Mouse (Mus musculus): ENCODE results near the gene Nolc1. TPM values are rescaled to one million over a fixed set of nuclear protein-coding genes. Genes with fewer than 3 reads are reported as not detected.

Gene Nolc1
- polyA plus RNA-seq, 1 experiment from 2014 or later = 77.1 TPM

GRCm38 (mm10) chr19:46033911-46034310 is 41.8 kb upstream of the Nolc1 start:
- Histone ChIP-seq H3K9ac (ENCODE audit: low read depth, low read length) (no peak overlapping the region), H3K4me1 (ENCODE audit: control insufficient read depth, insufficient read depth, low read length) (peaks cover 7% of the 10 kb centered on the region), H3K27ac (replicated peaks; ENCODE audit: low read depth, low read length) (no peak overlapping the region), H3K36me3 (ENCODE audit: control insufficient read depth, insufficient read depth, low read length) (peaks cover 77% of the 10 kb centered on the region), H3K9me3 (ENCODE audit: control insufficient read depth, low read length) (peaks cover 10% of the 10 kb centered on the region; the same call in 1 of the 2 replicates), H3K4me2 (ENCODE audit: low read depth, low read length) (no peak overlapping the region), H3K27me3 (replicated peaks; ENCODE audit: control insufficient read depth, insufficient read depth, low read length) (no peaks in the 10 kb centered on the region), H3K4me3 (ENCODE audit: low read depth, low read length) (no peak overlapping the region)
- ATAC-seq (ENCODE audit: low read depth) (no peak), DNase-seq (ENCODE audit: low spot score) (no peak)
- WGBS = 95% methylated on average over 11 of the region's 11 CpGs

GRCm38 (mm10) chr19:46035971-46036370 is 39.7 kb upstream of the Nolc1 start:
- no peak overlapping the region for H3K9ac ChIP-seq (ENCODE audit: low read depth, low read length)
- no peak overlapping the region for H3K4me2 ChIP-seq (ENCODE audit: low read depth, low read length)
- H3K4me1 ChIP-seq (ENCODE audit: control insufficient read depth, insufficient read depth, low read length) = peaks cover 20% of the 10 kb centered on the region
- H3K27ac ChIP-seq (replicated peaks; ENCODE audit: low read depth, low read length) = no peak overlapping the region
- H3K27me3 ChIP-seq (replicated peaks; ENCODE audit: control insufficient read depth, insufficient read depth, low read length) = no peaks in the 10 kb centered on the region
- H3K36me3 ChIP-seq (ENCODE audit: control insufficient read depth, insufficient read depth, low read length) = peaks cover 59% of the 10 kb centered on the region
- ATAC-seq (ENCODE audit: low read depth) = no peak
- DNase-seq (ENCODE audit: low spot score) = no peak
- H3K4me3 ChIP-seq (ENCODE audit: low read depth, low read length) = no peak overlapping the region
- H3K9me3 ChIP-seq (ENCODE audit: control insufficient read depth, low read length) = no peaks in the 10 kb centered on the region
- WGBS = 85% methylated on average over 13 of the region's 13 CpGs

- 76% methylated on average over 13 of the region's 13 CpGs for WGBS
- Histone ChIP-seq H3K27ac (replicated peaks; ENCODE audit: low read depth, low read length) (no peak overlapping the region; the same call in 1 of the 2 replicates), H3K36me3 (ENCODE audit: control insufficient read depth, insufficient read depth, low read length) (peaks cover 52% of the 10 kb centered on the region)
These were observed 39.0 kb upstream of the Nolc1 start for GRCm38 (mm10) chr19:46036477-46037242.

GRCm38 (mm10) chr19:46037243-46037924 is 38.3 kb upstream of the Nolc1 start:
- Histone ChIP-seq H3K4me2 (ENCODE audit: low read depth, low read length) (peak overlapping the region; percentile 87), H3K4me1 (ENCODE audit: control insufficient read depth, insufficient read depth, low read length) (peaks cover 30% of the 10 kb centered on the region), H3K27me3 (replicated peaks; ENCODE audit: control insufficient read depth, insufficient read depth, low read length) (no peaks in the 10 kb centered on the region), H3K9ac (ENCODE audit: low read depth, low read length) (peak overlapping the region; percentile 92), H3K36me3 (ENCODE audit: control insufficient read depth, insufficient read depth, low read length) (peaks cover 45% of the 10 kb centered on the region), H3K27ac (replicated peaks; ENCODE audit: low read depth, low read length) (peak overlapping the region; percentile 99), H3K9me3 (ENCODE audit: control insufficient read depth, low read length) (no peaks in the 10 kb centered on the region), H3K4me3 (ENCODE audit: low read depth, low read length) (peak overlapping the region; percentile 84)
- 18% methylated on average over 6 of the region's 6 CpGs for WGBS
- peak; percentile 74 for DNase-seq (ENCODE audit: low spot score)
- ATAC-seq (ENCODE audit: low read depth) = no peak

More at GRCm38 (mm10) chr19:46036477-46037242, 39.0 kb upstream of the Nolc1 start:
- no peak for ATAC-seq (ENCODE audit: low read depth)
- peaks cover 27% of the 10 kb centered on the region for H3K4me1 ChIP-seq (ENCODE audit: control insufficient read depth, insufficient read depth, low read length)
- no peaks in the 10 kb centered on the region for H3K9me3 ChIP-seq (ENCODE audit: control insufficient read depth, low read length)
- peak overlapping the region; percentile 92 for H3K9ac ChIP-seq (ENCODE audit: low read depth, low read length)
- DNase-seq (ENCODE audit: low spot score) = no peak
- peak overlapping the region; percentile 87 for H3K4me2 ChIP-seq (ENCODE audit: low read depth, low read length)
- H3K27me3 ChIP-seq (replicated peaks; ENCODE audit: control insufficient read depth, insufficient read depth, low read length) = no peaks in the 10 kb centered on the region
- H3K4me3 ChIP-seq (ENCODE audit: low read depth, low read length) = peak overlapping the region; percentile 84

GRCm38 (mm10) chr19:46037925-46038850 is 37.5 kb upstream of the Nolc1 start:
- ATAC-seq (ENCODE audit: low read depth) (peak; percentile 15; the same call in 1 of the 2 replicates), DNase-seq (ENCODE audit: low spot score) (peak; percentile 73)
- H3K36me3 ChIP-seq (ENCODE audit: control insufficient read depth, insufficient read depth, low read length) = peaks cover 37% of the 10 kb centered on the region
- peaks cover 38% of the 10 kb centered on the region for H3K4me1 ChIP-seq (ENCODE audit: control insufficient read depth, insufficient read depth, low read length)
- H3K4me2 ChIP-seq (ENCODE audit: low read depth, low read length) = peak overlapping the region; percentile 87
- H3K9ac ChIP-seq (ENCODE audit: low read depth, low read length) = peak overlapping the region; percentile 92
- no peaks in the 10 kb centered on the region for H3K9me3 ChIP-seq (ENCODE audit: control insufficient read depth, low read length)
- no peaks in the 10 kb centered on the region for H3K27me3 ChIP-seq (replicated peaks; ENCODE audit: control insufficient read depth, insufficient read depth, low read length)
- peak overlapping the region; percentile 84 for H3K4me3 ChIP-seq (ENCODE audit: low read depth, low read length)
- 4% methylated on average over 12 of the region's 13 CpGs for WGBS
- H3K27ac ChIP-seq (replicated peaks; ENCODE audit: low read depth, low read length) = peak overlapping the region; percentile 99

- H3K4me3 ChIP-seq (ENCODE audit: low read depth, low read length) = peak overlapping the region; percentile 84
- peak overlapping the region; percentile 87 for H3K4me2 ChIP-seq (ENCODE audit: low read depth, low read length)
- 0% methylated on average over 5 of the region's 17 CpGs for WGBS
- no peaks in the 10 kb centered on the region for H3K9me3 ChIP-seq (ENCODE audit: control insufficient read depth, low read length)
- no peaks in the 10 kb centered on the region for H3K27me3 ChIP-seq (replicated peaks; ENCODE audit: control insufficient read depth, insufficient read depth, low read length)
- peak overlapping the region; percentile 99 for H3K27ac ChIP-seq (replicated peaks; ENCODE audit: low read depth, low read length)
- H3K9ac ChIP-seq (ENCODE audit: low read depth, low read length) = peak overlapping the region; percentile 92
- ATAC-seq (ENCODE audit: low read depth) (no peak), DNase-seq (ENCODE audit: low spot score) (peak; percentile 24)
- peaks cover 30% of the 10 kb centered on the region for H3K36me3 ChIP-seq (ENCODE audit: control insufficient read depth, insufficient read depth, low read length)
- peaks cover 45% of the 10 kb centered on the region for H3K4me1 ChIP-seq (ENCODE audit: control insufficient read depth, insufficient read depth, low read length)
These were observed 36.8 kb upstream of the Nolc1 start for GRCm38 (mm10) chr19:46038851-46039260.

GRCm38 (mm10) chr19:46039478-46039877 is 36.2 kb upstream of the Nolc1 start:
- no peaks in the 10 kb centered on the region for H3K9me3 ChIP-seq (ENCODE audit: control insufficient read depth, low read length)
- 1% methylated on average over 18 of the region's 30 CpGs for WGBS
- H3K27ac ChIP-seq (replicated peaks; ENCODE audit: low read depth, low read length) = peak overlapping the region; percentile 99
- H3K4me3 ChIP-seq (ENCODE audit: low read depth, low read length) = peak overlapping the region; percentile 84
- H3K36me3 ChIP-seq (ENCODE audit: control insufficient read depth, insufficient read depth, low read length) = peaks cover 24% of the 10 kb centered on the region
- H3K9ac ChIP-seq (ENCODE audit: low read depth, low read length) = peak overlapping the region; percentile 92
- no peaks in the 10 kb centered on the region for H3K27me3 ChIP-seq (replicated peaks; ENCODE audit: control insufficient read depth, insufficient read depth, low read length)
- ATAC-seq (ENCODE audit: low read depth) (peak; percentile 78), DNase-seq (ENCODE audit: low spot score) (peak; percentile 97)
- H3K4me1 ChIP-seq (ENCODE audit: control insufficient read depth, insufficient read depth, low read length) = peaks cover 48% of the 10 kb centered on the region
- peak overlapping the region; percentile 87 for H3K4me2 ChIP-seq (ENCODE audit: low read depth, low read length)

All from embryonic facial prominence, embryonic 14.5 days (tissue).